Mouse (Mus musculus) stomach, adult 2 months (tissue): ENCODE results near the gene Smim1. TPM values are rescaled to one million over a fixed set of nuclear protein-coding genes. Genes with fewer than 3 reads are reported as not detected.

Source experiments
- polyA plus RNA-seq: library from polyadenylated mRNA; depleted of rRNA; stranded (reverse); fragments of >200 nt; gene quantifications from 2 replicates; pipeline ENCODE4 v1.2.3, GENCODE M21; 2012; rRNA removed

Smim1 gene
- polyA plus RNA-seq, result 19.0 and 23.7 TPM in 2 replicates

DNA sequence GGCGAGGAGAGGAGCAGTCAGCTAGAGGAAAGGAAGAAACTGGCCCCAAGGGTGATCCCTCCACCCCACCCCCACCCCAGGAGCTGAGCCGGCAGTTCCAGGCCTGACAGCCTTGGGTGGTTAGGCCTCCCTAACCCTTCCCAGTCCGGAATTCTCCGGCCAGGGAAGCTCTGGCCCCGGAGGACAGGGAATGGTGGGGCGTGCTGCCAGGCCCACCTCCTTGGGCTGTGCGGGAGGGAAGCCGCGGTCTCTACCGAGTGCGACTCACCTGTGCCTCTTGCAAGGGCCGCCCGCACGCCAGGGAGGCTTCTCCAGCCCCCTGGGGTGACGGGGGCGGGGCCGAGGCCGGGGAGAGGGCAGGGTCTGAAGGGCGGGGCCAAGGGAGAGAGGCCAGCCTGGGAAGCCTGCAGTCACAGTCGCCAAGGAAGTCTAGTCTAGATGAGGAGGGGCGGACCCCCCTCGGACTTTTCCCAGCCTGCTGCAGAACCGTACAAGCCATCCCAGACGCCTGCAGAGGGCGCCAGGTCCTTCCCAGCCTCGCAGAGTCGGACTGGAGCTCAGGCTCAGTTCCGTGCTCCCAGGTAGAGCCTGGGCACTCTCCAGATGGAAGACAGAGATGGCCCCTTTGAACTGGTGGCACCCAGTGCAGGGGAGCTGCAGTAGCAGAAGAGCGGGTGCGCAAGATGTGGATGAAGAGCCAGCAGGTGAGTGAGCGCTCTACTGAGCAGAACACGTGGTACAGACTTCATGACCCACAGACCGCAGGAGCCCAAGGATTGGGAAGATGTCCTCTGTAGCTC, at the start of gene Smim1:
Gene Smim1 (minus strand): TSS at position 590 of the 800 bp plus-strand sequence.

DNA sequence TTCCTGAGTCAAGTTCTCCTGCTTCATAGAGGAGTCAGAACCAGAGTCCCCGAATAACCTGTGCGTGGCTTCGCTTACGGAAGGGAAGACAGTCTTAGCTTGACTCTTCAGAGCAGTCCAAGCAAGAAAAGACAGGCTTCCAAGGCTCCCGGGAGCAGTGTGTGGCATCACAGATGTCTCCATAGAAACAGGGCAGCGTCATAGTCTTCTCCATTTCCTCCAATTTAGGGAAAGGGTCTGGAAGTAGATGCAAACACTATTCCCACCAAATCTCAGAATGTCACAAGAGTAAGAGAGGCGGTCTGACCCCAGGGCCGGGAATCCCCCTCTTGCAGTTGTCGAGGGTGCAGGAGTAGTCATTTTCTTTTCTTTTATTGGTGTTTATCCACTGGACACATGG, 16.5 kb upstream of the Smim1 start, which contains the start of gene Ccdc27:
Gene Ccdc27 (minus strand): TSS at position 101 of the 400 bp plus-strand sequence.

DNA sequence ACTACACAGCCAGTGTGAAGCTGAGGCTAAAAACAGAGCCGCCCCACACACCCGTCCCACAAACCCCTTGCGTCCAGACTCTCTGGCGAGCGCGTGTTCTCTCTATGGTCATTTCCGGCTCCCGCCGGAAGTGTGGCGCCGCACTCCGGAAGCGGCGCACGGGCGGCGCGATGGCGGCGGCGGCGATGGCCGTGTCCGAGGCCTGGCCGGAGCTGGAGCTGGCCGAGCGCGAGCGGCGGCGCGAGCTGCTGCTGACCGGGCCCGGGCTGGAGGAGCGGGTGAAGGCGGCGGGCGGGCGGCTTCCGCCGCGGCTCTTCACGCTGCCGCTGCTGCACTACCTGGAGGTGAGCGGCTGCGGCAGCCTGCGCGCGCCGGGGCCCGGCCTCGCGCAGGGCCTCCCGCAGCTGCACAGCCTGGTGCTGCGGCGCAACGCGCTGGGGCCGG, 14.4 kb downstream of the Smim1 start, which contains the start of gene Lrrc47:
Gene Lrrc47 (plus strand): TSS at position 86 of the 444 bp plus-strand sequence.

DNA sequence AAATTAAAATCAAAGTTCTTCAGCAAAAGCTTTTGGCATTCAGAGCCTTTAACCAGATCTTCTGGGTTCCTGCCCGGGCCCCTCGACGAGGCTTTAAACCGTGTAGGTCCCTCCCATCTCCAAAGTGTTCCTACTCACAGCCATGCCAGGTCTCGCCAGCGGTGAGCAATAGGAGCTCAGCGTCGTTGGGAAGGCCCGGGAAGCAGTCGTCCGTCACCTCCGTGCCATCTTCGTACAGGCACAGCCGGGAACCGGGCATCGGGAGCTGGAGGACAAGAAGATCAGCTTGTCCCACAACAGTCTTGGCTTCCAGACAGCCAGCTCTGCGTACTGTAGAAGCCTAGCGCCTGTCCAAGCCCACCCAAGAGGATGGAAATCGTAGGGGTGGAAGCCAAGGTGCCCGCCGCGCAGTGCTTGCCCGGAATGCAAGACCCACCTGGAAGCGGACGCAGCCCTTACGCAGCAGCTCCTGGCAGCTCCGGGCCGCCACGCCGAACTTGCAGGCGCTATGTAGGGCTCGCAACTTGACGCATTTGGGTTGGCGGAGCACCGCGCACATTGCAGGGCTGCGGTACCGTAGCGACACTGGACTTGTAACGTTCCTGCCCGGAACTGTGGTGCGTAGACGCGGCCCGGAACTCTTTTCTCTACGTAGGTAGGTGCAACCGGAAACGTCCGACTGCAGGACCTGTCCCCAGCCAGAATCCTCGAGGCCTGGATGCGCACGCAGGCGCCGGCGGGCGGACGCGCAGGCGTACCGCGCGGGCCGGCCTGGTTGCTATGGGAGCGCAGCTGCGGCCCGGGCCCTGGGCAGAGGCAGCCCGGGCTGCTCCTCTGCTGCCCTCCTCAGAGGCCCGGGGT, 51.4 kb downstream of the Smim1 start, which contains the start of the genes Dffb and Cep104:
Gene Dffb (minus strand): TSS at position 696 of the 861 bp plus-strand sequence.
Gene Cep104 (plus strand): TSS at position 764 of the 861 bp plus-strand sequence.

Other genes starting within 250 kb of the Smim1 start
- 22.0 and 31.1 TPM in 2 replicates for gene A430005L14Rik, start 69.0 kb downstream of the Smim1 start, polyA plus RNA-seq
- 4.2 and 5.3 TPM in 2 replicates for gene Dffb, start 51.1 kb downstream of the Smim1 start, polyA plus RNA-seq
- gene Cep104, start 51.0 kb downstream of the Smim1 start, polyA plus RNA-seq, result 5.3 and 5.5 TPM in 2 replicates
- gene Lrrc47, start 14.5 kb downstream of the Smim1 start, polyA plus RNA-seq, result 25.4 and 35.3 TPM in 2 replicates
- not detected in 2 replicates for gene Ccdc27, start 16.4 kb upstream of the Smim1 start, polyA plus RNA-seq
- gene Trp73, start 114.0 kb upstream of the Smim1 start, polyA plus RNA-seq, result 0.57 and 1.0 TPM in 2 replicates
- gene Wrap73, start 116.1 kb upstream of the Smim1 start, polyA plus RNA-seq, result 13.1 and 13.3 TPM in 2 replicates
- gene Tprgl, start 134.4 kb upstream of the Smim1 start, polyA plus RNA-seq, result 73.7 and 93.7 TPM in 2 replicates
- 9.5 and 11.1 TPM in 2 replicates for gene Megf6, start 144.5 kb upstream of the Smim1 start, polyA plus RNA-seq